Mouse (Mus musculus): ENCODE results near the gene Psme2. TPM values are rescaled to one million over a fixed set of nuclear protein-coding genes. Genes with fewer than 3 reads are reported as not detected.

Gene Psme2
- total RNA-seq, 2 experiments from 2014 or later: 332 to 439 TPM

DNA sequence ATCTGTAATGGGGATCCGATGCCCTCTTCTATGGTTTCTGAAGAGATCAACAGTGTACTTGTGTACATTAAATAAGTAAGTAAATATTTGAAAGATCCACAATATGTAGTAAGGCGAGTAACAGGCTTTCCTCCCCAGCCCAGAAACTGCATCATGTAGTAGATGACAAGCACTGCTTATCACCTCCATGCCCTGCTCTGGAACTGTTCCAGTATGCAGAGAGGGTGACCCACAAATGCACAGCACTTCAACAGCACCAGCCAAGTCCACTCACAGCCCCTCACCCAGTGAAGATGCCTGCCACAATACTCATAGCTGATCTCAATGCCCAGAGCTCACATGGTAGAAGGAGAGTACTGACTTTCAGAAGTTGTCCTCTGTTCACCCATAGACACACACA is 20.3 kb downstream of the Psme2 start:
- ATAC-seq (ENCODE audit: poor library complexity, severe bottlenecking): no peak

DNA sequence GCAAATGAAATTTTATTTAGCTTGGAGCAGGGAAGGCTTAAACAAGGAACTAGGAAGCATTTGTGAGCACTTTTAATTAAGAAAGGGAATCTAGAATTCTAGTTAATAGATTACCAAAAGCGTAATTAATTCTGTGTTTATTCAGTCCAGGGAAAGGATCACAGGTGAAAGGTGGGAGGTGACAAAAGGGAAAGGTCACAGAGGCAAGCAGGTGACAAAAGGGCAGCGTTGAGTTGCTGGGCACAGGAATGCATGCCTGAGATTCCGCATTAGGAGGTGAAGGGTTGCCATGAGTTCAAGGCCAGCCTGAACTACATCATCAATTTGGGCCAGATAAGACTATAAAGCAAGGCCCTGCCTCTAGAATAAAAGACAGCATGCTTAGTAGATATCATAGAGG is 23.4 kb downstream of the Psme2 start:
- ATAC-seq (ENCODE audit: poor library complexity, severe bottlenecking): no peak

DNA sequence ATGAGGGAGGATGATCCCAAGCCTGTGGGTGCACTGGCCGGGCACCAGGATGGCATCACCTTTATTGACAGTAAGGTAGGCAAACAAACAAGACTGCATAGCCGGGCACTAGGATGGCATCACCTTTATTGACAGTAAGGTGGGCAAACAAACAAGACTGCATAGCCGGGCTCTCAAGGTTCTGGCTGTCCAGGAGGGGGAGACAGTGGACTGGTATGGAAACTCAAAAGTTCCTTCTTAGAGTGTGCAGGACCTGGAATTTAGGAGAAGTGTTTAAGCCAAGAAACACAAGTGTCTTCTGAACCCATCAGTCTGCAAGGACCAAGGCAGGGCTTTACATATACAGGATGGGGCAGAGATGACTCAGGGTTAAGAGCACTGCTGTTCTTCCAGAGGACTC is 25.2 kb downstream of the Psme2 start:
- no peak for ATAC-seq (ENCODE audit: poor library complexity, severe bottlenecking)

DNA sequence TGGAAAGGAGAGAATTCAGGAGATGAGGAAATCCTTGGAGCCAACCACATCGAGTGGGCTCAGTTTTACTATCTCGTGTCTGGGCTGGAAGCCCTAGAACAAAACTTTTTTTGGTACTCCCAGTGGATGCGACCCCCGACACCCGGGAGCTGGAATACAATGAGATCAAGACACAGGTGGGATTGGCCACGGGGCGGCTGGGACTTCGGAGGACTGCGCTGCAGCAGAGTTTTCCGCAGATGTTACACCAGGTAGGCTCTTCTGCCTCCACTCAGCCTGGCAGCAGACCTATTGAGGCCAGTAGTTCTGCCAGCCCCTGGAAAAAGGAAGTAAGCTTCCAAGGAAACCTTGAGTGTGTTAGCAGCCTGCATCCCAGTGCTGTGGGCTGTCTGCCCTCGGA is 27.7 kb downstream of the Psme2 start:
- ATAC-seq (ENCODE audit: poor library complexity, severe bottlenecking): no peak

DNA sequence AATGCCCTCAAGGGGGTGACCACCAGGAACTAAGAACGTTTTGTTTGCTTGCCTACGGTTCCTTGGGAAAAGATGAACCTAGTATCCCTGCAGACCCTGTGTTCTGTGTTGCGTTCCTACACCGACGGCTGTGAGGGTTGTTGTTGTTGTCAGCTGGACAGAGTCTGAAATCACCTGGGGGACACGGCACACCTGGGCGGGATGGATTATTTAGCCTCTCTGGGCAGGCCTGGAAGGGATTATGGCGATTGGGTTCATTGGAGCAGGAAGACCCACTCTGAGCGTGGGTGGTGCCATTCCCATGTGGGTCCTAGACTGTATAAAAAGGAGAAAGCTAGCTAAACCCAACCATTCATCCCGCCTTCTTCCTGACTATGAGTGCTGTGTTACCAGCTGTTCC is 29.1 kb downstream of the Psme2 start:
- ATAC-seq (ENCODE audit: poor library complexity, severe bottlenecking): no peak

DNA sequence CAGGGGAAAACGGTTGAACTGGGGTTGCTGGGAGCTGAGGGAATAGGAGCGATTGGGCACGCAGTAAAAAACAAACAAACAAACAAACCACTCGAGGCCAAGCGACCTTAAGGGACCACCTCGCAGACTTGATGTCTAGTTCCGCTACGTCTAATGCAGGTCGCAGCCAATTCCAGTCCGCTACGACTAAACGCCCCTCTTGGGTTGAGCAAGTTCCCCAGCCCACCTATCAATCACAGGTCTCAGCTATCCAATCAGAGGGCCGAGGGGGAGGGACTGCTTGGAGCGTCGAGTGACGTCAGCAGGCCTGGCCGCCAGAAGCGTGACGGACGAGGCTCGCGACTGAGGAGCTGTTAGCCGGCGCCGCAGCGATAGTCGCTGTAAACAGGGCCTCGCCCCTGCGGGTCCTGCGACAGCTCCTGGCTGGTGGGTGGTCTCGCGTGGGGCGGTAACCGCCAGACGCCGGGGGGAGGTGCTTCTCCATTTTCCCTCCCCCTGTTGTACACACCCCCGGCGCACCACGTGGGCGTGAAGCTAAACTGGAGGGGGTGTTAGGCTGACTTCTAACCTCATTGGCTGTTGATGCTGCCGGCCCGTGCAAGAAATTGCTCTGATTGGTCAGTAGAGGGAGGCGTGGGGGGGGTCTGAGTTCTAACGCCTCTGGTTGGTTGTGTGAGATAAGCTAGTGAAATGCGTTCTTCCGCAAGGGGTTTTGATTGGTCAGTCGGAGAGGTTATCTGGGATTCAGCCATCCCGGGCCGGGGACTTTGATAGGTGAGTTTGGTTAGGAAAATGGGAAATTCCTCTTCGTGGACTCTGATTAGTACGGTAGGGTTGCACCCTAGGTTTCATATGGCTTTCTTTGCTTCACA is 30.5 kb downstream of the Psme2 start, which contains the start of gene A730061H03Rik:
Gene A730061H03Rik, minus strand, starts transcription at position 205 of the 872 bp plus-strand sequence.
- peak; percentile 75 for ATAC-seq (ENCODE audit: poor library complexity, severe bottlenecking)

DNA sequence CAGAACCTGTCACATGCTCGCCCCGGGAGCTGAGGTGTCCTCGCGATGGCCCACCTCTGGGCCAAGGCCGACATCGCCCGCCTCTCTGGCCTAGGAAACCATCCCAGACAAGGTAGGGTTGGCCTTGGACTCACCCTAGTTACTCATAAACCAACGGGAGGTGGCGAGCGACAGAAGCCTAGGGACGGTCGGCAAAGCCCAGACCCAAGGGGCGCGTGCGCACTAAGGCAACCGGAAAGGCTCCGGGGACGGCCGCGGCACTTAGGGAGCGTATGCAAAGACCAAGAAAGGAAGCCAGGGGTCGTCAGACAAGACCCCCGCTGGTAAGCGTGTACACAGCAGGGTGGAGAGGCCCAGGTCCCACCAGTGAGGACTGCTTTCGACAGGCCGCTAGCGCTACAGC is 31.1 kb downstream of the Psme2 start, which contains the start of gene Dcaf11:
Gene Dcaf11, plus strand, starts transcription at position 208 of the 403 bp plus-strand sequence.
- ATAC-seq (ENCODE audit: poor library complexity, severe bottlenecking): peak; percentile 59

DNA sequence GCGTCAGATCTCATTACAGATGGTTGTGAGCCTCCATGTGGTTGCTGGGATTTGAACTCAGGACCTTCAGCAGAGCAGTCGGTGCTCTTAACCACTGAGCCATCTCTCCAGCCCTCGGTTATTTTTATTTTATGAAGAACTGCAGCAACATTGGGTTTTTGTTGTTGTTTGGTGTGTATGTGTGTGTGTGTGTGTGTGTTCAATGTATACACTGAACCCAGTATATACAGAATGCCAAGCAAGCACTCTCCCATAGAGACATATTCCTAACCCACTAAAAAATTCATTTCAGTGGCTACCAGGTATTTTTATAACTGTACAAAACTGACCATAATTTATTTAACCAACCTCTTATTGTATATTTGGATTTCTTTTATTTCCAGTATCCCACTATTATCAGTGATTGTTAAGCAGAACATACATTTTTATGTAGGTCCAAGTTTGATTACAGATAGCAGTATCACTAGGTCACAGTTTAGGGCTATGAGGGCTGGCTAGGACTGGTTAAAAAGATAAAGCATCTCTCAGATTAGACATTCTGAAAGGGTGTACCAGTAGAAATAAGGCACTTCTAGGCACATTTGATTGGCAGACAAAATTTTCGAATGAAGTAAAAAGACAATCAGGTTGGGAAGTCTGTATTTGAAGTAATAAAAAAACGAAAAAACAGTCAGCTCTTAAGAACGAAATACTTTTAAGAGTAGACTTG is 32.0 kb downstream of the Psme2 start:
- ATAC-seq (ENCODE audit: poor library complexity, severe bottlenecking): no peak

DNA sequence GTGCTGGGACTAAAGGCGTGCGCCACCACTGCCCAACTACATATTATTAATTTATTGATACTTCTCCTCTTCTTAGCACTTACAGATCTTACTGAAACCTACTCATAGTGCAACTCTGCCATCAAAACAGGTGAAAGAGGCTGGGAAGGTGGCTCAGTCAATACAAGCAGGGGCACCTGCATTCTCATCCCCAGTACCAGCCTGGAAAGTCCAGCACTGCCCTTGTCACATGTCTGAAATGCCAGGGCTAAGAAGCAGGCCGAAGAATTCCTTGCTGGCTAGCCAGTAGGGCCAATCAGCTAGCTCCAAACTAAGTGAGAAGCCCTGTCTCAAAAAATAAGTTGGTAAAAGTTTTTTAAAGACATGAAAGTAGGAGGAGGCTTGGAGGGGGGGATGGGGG is 33.3 kb downstream of the Psme2 start:
- ATAC-seq (ENCODE audit: poor library complexity, severe bottlenecking): no peak

DNA sequence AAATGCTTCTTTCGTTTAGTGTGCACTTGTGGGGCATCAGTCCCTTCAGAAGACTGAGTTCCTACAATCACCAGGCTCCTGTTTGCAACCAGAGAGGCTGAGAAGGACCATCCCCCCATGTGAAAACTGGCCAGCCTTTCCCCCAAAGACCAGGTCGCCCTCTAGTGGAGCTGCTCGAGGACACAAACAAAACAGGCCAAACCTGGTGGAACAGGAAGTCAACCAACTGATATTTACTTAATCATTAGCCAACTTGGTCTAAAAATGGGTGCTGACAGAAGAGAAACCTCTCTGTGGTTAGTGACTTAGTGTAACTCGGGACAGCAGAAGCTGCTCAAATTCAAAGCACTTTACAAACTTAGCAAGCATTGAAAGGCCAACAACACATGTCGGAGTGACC is 33.9 kb downstream of the Psme2 start:
- peak; percentile 39 for ATAC-seq (ENCODE audit: poor library complexity, severe bottlenecking)

DNA sequence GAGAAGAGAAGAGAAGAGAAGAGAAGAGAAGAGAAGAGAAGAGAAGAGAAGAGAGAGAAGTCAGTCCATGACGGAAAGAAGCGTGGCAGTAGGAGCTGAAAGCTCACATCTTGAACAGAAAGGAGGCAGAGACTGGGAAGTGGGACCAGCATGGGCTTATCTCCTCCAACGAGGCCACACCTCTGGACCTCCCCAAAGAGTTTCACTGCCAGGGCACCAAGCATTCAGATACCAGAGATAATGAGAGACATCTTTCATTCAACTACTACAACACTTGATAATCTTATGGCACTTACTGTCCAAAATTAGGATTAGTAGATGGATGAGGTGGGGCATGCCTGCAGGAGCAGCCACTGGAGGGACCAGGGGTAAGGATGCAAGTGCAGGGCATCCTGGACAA is 35.1 kb downstream of the Psme2 start:
- ATAC-seq (ENCODE audit: poor library complexity, severe bottlenecking): no peak

DNA sequence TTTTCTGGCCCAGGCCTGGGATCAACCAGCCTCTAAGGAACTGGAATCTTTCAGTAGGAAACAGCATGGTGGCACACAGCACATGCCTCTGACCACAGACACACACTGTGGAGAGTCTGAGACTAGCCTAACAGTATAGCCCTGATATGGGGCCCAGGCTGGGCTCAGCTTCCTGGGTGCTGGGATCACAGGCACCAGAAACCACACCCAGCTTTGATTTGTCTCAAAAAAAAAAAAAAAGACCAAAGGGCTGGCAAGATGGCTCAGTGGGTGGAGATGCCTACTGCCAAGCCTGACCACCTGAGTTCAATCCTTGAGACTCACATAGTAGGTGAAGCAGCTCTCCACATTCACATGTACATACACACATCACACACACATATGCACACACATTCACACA is 36.3 kb downstream of the Psme2 start:
- no peak for ATAC-seq (ENCODE audit: poor library complexity, severe bottlenecking)

DNA sequence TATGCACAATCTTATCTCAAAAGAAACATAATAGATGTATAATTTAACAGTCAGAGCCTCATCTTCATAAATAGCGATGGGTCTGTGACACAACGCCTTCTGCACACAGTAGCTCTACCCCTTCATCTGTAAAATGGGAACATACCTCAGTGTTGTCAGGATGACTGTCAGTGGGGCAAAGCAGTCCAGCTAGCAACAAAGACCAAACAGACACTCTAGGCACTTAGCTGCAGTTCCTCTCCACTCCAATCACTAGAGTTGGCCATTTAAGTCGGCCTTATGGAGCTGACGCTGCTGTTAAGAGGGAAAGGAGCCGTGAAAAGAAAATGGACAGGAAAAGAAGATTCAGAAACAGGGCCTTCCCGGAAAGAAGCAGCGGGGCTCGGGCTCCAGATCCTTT is 39.1 kb downstream of the Psme2 start:
- no peak for ATAC-seq (ENCODE audit: poor library complexity, severe bottlenecking)

DNA sequence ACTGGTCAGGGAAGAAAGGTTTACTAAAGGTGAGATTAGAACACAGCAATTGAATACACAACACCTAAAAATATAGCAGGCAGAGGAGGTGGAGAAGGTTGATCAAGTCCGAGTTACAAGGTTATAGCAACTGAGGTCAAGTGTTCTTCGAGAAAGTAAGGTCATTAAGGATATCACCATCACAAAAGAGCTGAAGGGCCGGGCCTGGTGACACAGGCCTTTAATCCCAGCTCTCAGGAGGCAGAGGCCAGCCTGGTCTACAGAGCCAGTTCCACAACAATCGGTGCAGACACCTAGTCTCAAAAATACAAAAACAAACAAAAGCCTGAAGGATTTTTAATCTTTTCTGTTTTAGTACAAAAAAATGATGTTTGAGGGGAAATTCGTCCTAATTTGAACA is 39.6 kb downstream of the Psme2 start:
- ATAC-seq (ENCODE audit: poor library complexity, severe bottlenecking): no peak

DNA sequence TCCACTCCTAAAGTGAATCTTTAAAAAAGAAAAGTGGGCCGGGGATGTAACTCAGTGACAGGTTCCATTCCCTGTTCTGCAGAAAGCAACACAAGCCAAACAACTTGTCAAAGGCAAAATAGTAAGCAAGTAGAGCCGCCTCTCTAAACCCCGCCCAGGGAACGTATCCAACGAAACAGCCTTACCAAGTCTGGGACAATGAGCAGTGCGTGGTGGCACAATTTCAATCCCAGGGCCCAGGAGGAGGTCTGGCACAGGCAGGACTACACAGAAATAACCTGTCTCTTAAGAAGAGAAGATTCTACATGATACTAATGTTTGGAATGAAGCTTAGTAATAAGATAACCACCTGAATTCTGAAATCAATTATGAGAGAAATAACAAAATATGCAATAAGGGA is 40.7 kb downstream of the Psme2 start:
- ATAC-seq (ENCODE audit: poor library complexity, severe bottlenecking): no peak

DNA sequence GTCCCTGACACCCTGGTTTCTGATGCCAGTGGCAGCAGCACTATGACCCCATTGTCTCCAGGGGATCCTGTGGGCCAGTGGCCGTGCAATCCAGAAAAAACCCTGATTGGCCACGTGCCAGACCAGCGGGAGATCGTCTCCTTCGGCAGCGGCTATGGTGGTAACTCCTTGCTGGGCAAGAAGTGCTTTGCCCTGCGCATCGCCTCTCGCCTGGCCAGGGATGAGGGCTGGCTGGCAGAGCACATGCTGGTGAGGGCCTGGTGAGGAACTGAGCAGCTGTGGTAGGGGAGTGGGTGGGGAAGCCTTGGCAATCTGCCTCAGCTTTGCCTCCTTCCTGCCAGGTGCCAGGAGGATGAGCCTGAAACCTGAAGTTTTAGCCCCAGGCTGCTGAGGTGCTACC is 46.6 kb downstream of the Psme2 start:
- ATAC-seq (ENCODE audit: poor library complexity, severe bottlenecking): no peak

DNA sequence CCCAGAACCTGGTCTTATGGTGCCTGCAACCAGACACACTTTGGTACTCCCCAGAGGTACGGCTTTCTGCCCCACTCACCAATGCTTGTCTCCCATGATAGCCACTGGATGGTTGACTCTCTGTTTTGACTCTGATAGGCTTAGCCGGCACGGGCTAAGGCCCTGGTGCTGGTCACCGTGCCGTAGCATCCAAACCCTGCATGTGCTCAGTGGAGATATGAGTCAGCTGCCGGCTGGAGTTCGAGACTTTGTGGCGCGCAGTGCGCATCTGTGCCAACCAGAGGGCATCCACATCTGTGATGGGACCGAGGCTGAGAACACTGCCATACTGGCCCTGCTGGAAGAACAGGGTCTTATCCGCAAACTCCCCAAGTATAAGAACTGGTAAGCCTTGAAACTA is 48.6 kb downstream of the Psme2 start:
- no peak for ATAC-seq (ENCODE audit: poor library complexity, severe bottlenecking)

DNA sequence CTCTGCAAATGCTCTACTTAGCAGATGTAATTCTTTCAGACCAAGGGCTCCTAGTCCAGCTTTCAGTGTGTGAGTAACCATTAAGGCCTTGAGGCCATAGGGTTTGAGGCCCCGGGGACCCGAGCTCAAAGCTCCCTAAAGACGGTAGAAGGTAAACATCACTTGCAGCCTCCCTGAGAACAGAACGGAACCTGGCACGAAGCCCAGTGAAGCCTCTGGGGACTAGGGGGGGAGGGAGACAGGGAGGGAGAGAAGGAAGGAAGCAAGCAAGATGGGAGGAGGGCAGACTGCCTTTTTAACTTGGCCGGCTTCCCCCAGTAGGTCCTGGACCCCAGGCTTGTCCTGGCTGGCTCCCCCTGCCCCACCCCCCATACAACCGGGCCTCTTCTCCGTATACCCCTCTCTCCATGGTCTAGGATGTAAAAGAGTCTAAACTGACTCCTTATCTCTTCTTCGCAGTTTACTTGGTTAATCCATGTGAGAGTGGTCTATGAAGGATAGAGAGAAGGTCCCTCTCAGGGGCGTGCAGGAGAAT is 50.1 kb downstream of the Psme2 start:
- ATAC-seq (ENCODE audit: poor library complexity, severe bottlenecking): no peak

DNA sequence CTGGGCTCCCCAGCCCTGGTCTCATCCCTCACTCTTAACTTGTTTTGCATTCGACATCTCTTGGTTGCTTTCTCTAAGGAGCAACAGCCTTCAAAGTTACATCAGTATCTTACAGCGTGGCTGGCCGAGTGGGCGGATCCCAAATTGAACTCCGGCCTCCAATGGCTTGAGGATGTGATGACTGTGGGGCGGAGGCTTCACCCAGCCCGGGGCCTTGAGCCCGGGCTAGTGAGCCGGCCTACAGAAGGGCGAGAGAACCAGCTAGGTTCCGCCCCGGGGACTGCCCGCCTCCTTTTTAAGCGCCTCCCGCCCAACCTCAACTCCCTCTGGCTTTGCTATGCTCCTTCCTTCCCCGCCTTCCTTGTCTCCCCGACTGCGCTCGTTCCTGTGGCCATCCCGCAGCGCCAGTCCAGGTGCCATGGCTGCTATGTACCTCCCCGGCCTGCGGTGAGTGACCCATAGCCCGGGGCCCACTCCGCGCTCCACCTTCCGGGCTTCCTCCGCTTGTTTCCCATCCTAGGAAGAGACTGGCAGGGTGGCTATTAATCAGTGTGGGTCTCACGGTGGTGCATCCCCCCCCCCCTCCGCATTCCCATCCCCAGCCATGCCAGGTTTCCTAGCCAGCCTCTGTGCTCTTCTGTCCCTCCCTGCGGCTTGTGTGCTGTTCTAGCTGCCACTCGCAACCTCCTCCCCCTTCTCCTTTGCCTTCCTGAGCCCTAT is 50.7 kb downstream of the Psme2 start, which contains the start of gene Pck2:
Gene Pck2, plus strand, starts transcription at position 200 of the 720 bp plus-strand sequence.
- ATAC-seq (ENCODE audit: poor library complexity, severe bottlenecking): peak; percentile 96
